Mouse (Mus musculus) left cerebral cortex, adult 11 months (tissue): ENCODE results near the gene Rnaseh1.

Experiments used
- DNase-seq: peaks from one replicate; pipeline ENCODE4 v3.0.0; 2022; ENCODE audit warnings: low spot score

The Rnaseh1 gene

GRCm38 (mm10) chr12:28649141-28650110 lies at the start of gene Rnaseh1:
Gene Rnaseh1, plus strand, starts transcription at chr12:28649602.
- peak; percentile 83 for DNase-seq

GRCm38 (mm10) chr12:28602259-28602658 lies 47.1 kb upstream of the Rnaseh1 start:
- DNase-seq = no peak

GRCm38 (mm10) chr12:28603494-28603893 lies 45.9 kb upstream of the Rnaseh1 start:
- no peak for DNase-seq

GRCm38 (mm10) chr12:28607546-28608305 lies 41.7 kb upstream of the Rnaseh1 start:
- DNase-seq = no peak

GRCm38 (mm10) chr12:28612391-28612790 lies 37.0 kb upstream of the Rnaseh1 start:
- peak; percentile 57 for DNase-seq

GRCm38 (mm10) chr12:28614401-28614800 lies 35.0 kb upstream of the Rnaseh1 start:
- no peak for DNase-seq

- no peak for DNase-seq
Observed at GRCm38 (mm10) chr12:28617297-28617696, 32.1 kb upstream of the Rnaseh1 start.

- no peak for DNase-seq
Observed at GRCm38 (mm10) chr12:28621451-28622166, 27.8 kb upstream of the Rnaseh1 start.

- DNase-seq = peak; percentile 26
Observed at GRCm38 (mm10) chr12:28622167-28622532, 27.3 kb upstream of the Rnaseh1 start.

GRCm38 (mm10) chr12:28622641-28623040 lies 26.8 kb upstream of the Rnaseh1 start:
- no peak for DNase-seq

GRCm38 (mm10) chr12:28623195-28623594 lies 26.2 kb upstream of the Rnaseh1 start, which contains the start of gene Colec11:
Gene Colec11, minus strand, starts transcription at chr12:28623377.
- DNase-seq = no peak

- no peak for DNase-seq
Observed at GRCm38 (mm10) chr12:28624251-28624650, 25.2 kb upstream of the Rnaseh1 start.

GRCm38 (mm10) chr12:28625407-28625806 lies 24.0 kb upstream of the Rnaseh1 start:
- DNase-seq = no peak

- no peak for DNase-seq
Observed at GRCm38 (mm10) chr12:28627092-28627491, 22.3 kb upstream of the Rnaseh1 start.

- no peak for DNase-seq
Observed at GRCm38 (mm10) chr12:28628436-28628835, 21.0 kb upstream of the Rnaseh1 start.

- no peak for DNase-seq
Observed at GRCm38 (mm10) chr12:28635058-28635534, 14.3 kb upstream of the Rnaseh1 start.

- DNase-seq = peak; percentile 87
Observed at GRCm38 (mm10) chr12:28635535-28636476, 13.6 kb upstream of the Rnaseh1 start, which contains the start of gene Rps7. Gene Rps7, minus strand, starts transcription at chr12:28635953.

- no peak for DNase-seq
Observed at GRCm38 (mm10) chr12:28636543-28636942, 12.9 kb upstream of the Rnaseh1 start.

- no peak for DNase-seq
Observed at GRCm38 (mm10) chr12:28638778-28639177, 10.6 kb upstream of the Rnaseh1 start.

GRCm38 (mm10) chr12:28662628-28663027 lies 13.2 kb downstream of the Rnaseh1 start:
- DNase-seq = no peak

- no peak for DNase-seq
Observed at GRCm38 (mm10) chr12:28666734-28667133, 17.3 kb downstream of the Rnaseh1 start.
